Mouse (Mus musculus) limb, embryonic 14.5 days (tissue): ENCODE data around the gene Birc2. TPM values are rescaled to one million over a fixed set of nuclear protein-coding genes. Genes with fewer than 3 reads are reported as not detected.

Experiments
- ATAC-seq: fragments of 200-750 bp; cut with Nextera tagmentation; 2 replicates; pipeline ENCODE4 v1.8.0; 2017; ENCODE audit warnings: low read depth, moderate number of reproducible peaks, moderate TSS enrichment; ENCODE audit not compliant: low FRiP score
- DNase-seq: peaks from one replicate; pipeline ENCODE4 v3.0.0-alpha.2; 2015; ENCODE audit warnings: low spot score
- H3K27ac ChIP-seq: fragments of 300-500 bp; sonication (generic); replicated peaks from 2 replicates; pipeline ENCODE4 v1.5.1; 2014; ENCODE audit warnings: low read depth, mild to moderate bottlenecking, low read length, moderate library complexity, mixed read lengths
- H3K27me3 ChIP-seq: fragments of 300-500 bp; sonication (generic); 2 replicates; pipeline ENCODE4 v1.6.1; 2014; ENCODE audit warnings: low read length, mixed read lengths; ENCODE audit not compliant: control insufficient read depth, insufficient read depth
- H3K36me3 ChIP-seq: fragments of 300-500 bp; sonication (generic); 2 replicates; pipeline ENCODE4 v1.6.1; 2014; ENCODE audit warnings: mild to moderate bottlenecking, low read length, moderate library complexity, mixed read lengths; ENCODE audit not compliant: control insufficient read depth, insufficient read depth
- H3K4me1 ChIP-seq: fragments of 300-500 bp; sonication (generic); 2 replicates; pipeline ENCODE4 v1.6.1; 2014; ENCODE audit warnings: antibody characterized with exemption, low read length, mixed read lengths; ENCODE audit not compliant: control insufficient read depth, insufficient read depth
- H3K4me2 ChIP-seq: fragments of 300-500 bp; sonication (generic); replicated peaks from 2 replicates; pipeline ENCODE4 v1.6.1; 2014; ENCODE audit warnings: low read depth, mild to moderate bottlenecking, low read length, moderate library complexity; ENCODE audit not compliant: severe bottlenecking
- H3K4me3 ChIP-seq: fragments of 300-500 bp; sonication (generic); replicated peaks from 2 replicates; pipeline ENCODE4 v1.5.1; 2014; ENCODE audit warnings: low read length
- H3K9ac ChIP-seq: fragments of 300-500 bp; sonication (generic); 2 replicates; pipeline ENCODE4 v1.6.1; 2014; ENCODE audit warnings: mild to moderate bottlenecking, low read depth, low read length, moderate library complexity; ENCODE audit not compliant: severe bottlenecking
- H3K9me3 ChIP-seq: fragments of 300-500 bp; sonication (generic); 2 replicates; pipeline ENCODE4 v1.6.1; 2016; ENCODE audit warnings: low read length; ENCODE audit not compliant: control insufficient read depth
- POLR2A ChIP-seq: fragments of 200-500 bp; IDR thresholded peaks from 2 replicates; pipeline ENCODE4 v1.8.0; 2012; ENCODE audit warnings: inconsistent platforms, mild to moderate bottlenecking, moderate library complexity, borderline replicate concordance; ENCODE audit not compliant: insufficient read depth, insufficient read length; ENCODE audit errors: extremely low read depth
- WGBS: fragments of 180-500 bp; shearing (Covaris S2); extraction: QIAGEN DNeasy Blood & Tissue Kit; methylation state at CpG from one replicate; pipeline ENCODE4 v1.1.7; 2014; 5-methylcytosine and 5-hydroxymethylcytosine counted together
- polyA plus RNA-seq, 2 experiments: library from polyadenylated mRNA; depleted of rRNA in 1 of 2; stranded (reverse) in 1 of 2; unstranded in 1 of 2; fragments of >200 nt; fragmentation: Nextera tagmentation in 1 of 2; extraction: Ambion mirVana in 1 of 2; gene quantifications; 2 replicates each; pipeline versions ENCODE4 v1.2.1 to v1.2.3; 2012 to 2014

The Birc2 gene
- polyA plus RNA-seq, 2 experiments: 41.2 to 41.7 TPM

- H3K27me3 ChIP-seq: no peaks in the 10 kb centered on the region
- ATAC-seq (no peak), DNase-seq (no peak)
- no peaks in the 10 kb centered on the region for H3K9me3 ChIP-seq
- WGBS: 88% methylated on average over 1 of the region's 1 CpGs
- H3K4me1 ChIP-seq: peaks cover 12% of the 10 kb centered on the region; the same call in 1 of the 2 replicates
- H3K4me2 ChIP-seq: no peak overlapping the region; the same call in 1 of the 2 replicates
- H3K36me3 ChIP-seq: peaks cover 16% of the 10 kb centered on the region
- no peak overlapping the region for H3K9ac ChIP-seq
- no peak overlapping the region for H3K27ac ChIP-seq
- H3K4me3 ChIP-seq: no peak overlapping the region
- no peak for TF ChIP-seq POLR2A
Measured at GRCm38 (mm10) chr9:7835302-7835701, 1.6 kb downstream of the Birc2 start.

GRCm38 (mm10) chr9:7833421-7833820, 3.4 kb downstream of the Birc2 start:
- WGBS: 94% methylated on average over 6 of the region's 6 CpGs
- ATAC-seq: no peak

DNA sequence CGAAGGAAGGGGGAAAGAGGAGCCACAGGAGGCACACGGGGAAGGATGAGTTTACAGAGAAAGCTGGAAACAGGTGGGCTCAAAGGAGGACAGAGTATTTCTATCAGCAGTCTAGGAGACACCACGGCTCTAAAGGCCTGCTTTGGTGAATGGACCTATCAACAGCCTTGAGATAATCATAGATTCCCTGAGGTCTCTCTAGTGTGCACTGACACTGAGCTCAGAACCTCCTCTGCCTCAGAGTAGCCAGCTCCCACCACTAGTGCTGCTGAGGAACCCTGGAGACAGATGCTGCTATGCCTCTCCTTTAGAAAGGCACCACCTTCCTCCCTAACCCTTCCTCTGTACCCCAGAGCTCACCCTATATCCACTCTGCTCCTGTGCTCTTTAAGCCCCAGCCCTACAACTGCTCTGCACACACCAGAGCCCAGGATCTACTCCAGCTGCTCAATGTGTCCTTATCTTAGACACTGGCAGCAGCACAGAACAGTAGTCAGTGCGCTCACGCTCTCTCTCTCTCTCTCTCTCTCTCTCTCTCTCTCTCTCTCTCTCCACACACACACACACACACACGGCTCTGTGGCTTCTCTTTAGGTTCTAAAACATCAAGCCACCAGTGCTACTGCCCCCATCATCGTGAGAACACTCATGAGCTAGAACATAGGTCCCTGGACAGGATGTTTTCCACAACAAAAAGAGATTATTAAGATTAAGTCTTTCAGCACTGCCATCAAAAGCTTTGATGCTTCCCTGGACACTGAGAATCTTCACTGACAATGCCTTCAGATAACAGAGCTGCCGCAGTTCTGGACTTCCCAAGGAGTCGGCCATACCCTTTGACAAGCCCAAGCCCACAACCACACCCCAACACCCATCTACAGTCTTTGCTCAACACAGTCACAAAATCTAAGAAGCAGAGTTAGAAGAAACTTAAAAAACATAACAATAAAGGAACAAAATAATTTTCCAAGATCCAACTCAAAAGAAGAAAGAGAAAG, 7.0 kb downstream of the Birc2 start:
- no peaks in the 10 kb centered on the region for H3K9me3 ChIP-seq
- no peak overlapping the region for H3K4me3 ChIP-seq

More at GRCm38 (mm10) chr9:7833421-7833820, 3.4 kb downstream of the Birc2 start:
- no peaks in the 10 kb centered on the region for H3K9me3 ChIP-seq
- TF ChIP-seq POLR2A: no peak
- peaks cover 12% of the 10 kb centered on the region; the same call in 1 of the 2 replicates for H3K4me1 ChIP-seq
- H3K4me3 ChIP-seq: no peak overlapping the region
- DNase-seq: no peak
- H3K27ac ChIP-seq: no peak overlapping the region
- peaks cover 16% of the 10 kb centered on the region for H3K36me3 ChIP-seq
- H3K27me3 ChIP-seq: no peaks in the 10 kb centered on the region
- H3K4me2 ChIP-seq: no peak overlapping the region
- H3K9ac ChIP-seq: no peak overlapping the region

DNA sequence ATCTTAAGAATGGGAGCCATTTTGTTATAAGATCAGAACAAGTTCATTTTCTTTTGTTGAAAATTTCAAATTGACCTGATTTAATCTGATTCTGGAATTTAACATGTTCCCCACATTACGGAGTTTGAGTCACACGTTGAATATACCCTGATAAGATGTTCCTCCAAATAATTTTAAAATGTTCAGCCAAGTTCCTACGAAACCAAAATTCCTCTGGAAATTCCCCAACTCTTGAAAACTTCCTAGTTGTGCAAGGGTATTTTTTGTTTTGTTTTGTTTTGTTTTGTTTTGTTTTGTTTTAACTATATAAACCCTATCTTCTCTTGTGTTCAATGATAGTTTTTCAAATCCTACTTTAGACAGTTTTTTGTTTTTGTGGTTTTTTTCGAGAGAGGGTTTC, 8.2 kb downstream of the Birc2 start:
- H3K36me3 ChIP-seq: peaks cover 22% of the 10 kb centered on the region
- H3K9ac ChIP-seq: no peak overlapping the region
- no peak overlapping the region for H3K4me2 ChIP-seq
- H3K27me3 ChIP-seq: no peaks in the 10 kb centered on the region
- TF ChIP-seq POLR2A: no peak
- no peaks in the 10 kb centered on the region for H3K9me3 ChIP-seq
- H3K4me1 ChIP-seq: peaks cover 9% of the 10 kb centered on the region; the same call in 1 of the 2 replicates
- no peak for ATAC-seq
- H3K4me3 ChIP-seq: no peak overlapping the region
- H3K27ac ChIP-seq: no peak overlapping the region
- no peak for DNase-seq
- 96% methylated on average over 4 of the region's 4 CpGs for WGBS

More for the DNA sequence above, 7.0 kb downstream of the Birc2 start:
- no peak for TF ChIP-seq POLR2A
- H3K4me1 ChIP-seq: peaks cover 9% of the 10 kb centered on the region; the same call in 1 of the 2 replicates
- no peak overlapping the region for H3K27ac ChIP-seq
- DNase-seq: no peak
- 86% methylated on average over 9 of the region's 9 CpGs for WGBS
- H3K9ac ChIP-seq: no peak overlapping the region
- H3K4me2 ChIP-seq: no peak overlapping the region
- ATAC-seq: no peak
- H3K36me3 ChIP-seq: peaks cover 28% of the 10 kb centered on the region
- H3K27me3 ChIP-seq: no peaks in the 10 kb centered on the region

DNA sequence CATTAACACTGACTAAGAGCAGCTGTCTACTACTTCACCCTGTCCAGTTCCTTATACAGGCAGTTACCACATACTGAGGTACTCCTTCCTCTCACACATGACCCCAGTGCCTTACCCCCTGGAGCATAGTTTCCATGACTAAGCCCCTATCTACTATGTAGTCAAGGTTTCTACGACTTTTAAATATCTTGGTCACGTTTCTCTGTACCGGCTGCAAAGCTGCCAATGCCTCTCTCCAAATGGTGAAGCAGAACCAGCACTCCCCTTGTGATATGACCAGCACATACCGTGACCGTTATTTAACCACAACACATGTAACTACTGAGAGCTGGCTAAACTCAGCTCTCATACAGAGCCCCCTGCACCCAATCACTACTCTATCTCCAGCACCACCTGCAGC, 11.9 kb downstream of the Birc2 start:
- H3K27ac ChIP-seq: no peak overlapping the region
- peaks cover 34% of the 10 kb centered on the region for H3K36me3 ChIP-seq
- WGBS: 91% methylated on average over 5 of the region's 5 CpGs
- H3K4me3 ChIP-seq: no peak overlapping the region
- H3K27me3 ChIP-seq: no peaks in the 10 kb centered on the region
- no peak overlapping the region for H3K9ac ChIP-seq
- no peaks in the 10 kb centered on the region for H3K9me3 ChIP-seq
- no peak overlapping the region for H3K4me2 ChIP-seq
- TF ChIP-seq POLR2A: no peak
- no peaks in the 10 kb centered on the region for H3K4me1 ChIP-seq
- DNase-seq (no peak), ATAC-seq (no peak)
